Mouse (Mus musculus) CD4-positive, CD25-positive, alpha-beta regulatory T cell, adult 2 months (primary cell): Measurements from ENCODE around the gene Sspo.
"Not testable (repeated sequence)": the region's sequence is repeated elsewhere in the genome, so short reads cannot be mapped to it uniquely, and the experiment has no call there.

Experiments
- DNase-seq: peaks from one replicate; pipeline ENCODE4 v3.0.0-alpha.2; 2012; ENCODE audit warnings: low read depth, low spot score

Gene Sspo

DNA sequence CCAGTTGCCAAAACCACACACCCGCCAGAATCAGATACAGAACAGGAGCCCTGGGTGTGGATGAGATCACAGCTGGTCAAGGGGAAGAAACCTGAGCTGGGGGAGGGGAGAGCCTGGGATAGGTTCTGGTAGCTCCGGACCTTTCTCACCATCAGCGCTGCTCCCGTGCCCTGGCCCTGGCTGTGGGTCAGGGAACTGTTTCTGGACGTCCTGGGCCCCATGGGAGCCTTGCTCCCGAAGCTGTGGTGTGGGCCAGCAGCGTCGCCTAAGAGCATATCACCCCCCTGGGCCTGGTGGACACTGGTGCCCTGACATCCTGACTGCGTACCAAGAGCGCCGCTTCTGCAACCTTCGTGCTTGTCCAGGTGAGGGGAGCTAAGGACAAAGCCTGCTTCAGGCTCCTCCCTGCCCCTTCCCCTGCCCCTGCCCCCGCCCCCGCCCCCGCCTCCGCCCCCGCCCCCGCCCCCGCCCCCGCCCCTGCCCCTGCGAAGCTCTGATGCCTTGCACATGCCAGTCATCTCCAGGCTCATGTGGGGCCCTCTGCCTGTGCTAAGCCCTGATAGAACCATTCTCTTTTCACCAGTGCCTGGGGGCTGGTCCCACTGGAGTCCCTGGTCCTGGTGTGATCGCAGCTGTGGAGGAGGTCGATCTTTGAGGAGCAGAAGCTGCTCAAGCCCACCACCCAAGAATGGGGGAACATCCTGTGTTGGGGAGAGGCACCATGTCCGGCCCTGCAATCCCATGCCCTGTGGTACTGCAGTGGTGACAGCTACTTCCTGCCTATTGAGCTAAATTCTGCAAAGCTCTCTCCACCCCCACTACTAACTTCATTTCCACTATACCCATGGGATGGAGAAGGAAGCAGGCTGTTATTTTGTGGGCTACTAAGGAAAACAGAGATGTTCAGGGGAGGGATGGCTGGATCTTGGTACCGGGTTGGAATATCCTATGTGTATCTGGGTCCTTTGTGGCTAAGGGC, 40.0 kb downstream of the Sspo start:
- no peak for DNase-seq

DNA sequence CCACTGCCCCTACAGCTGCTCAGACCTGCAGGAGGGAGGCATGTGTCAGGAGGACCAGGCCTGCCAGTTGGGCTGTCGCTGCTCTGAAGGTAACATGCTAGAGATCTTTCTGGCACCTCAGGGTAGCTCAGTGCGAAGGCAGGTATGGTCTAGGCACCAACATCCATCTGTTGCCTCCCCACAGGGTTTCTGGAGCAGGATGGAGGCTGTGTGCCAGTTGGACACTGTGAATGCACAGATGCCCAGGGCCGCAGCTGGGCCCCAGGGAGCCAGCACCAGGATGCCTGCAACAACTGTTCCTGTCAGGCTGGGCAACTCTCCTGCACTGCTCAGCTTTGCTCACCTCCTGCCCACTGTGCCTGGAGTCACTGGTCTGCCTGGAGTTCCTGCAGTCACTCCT, 41.7 kb downstream of the Sspo start:
- DNase-seq, result no peak

- no peak for DNase-seq
Observed at GRCm38 (mm10) chr6:48491361-48491760, 43.3 kb downstream of the Sspo start.

DNA sequence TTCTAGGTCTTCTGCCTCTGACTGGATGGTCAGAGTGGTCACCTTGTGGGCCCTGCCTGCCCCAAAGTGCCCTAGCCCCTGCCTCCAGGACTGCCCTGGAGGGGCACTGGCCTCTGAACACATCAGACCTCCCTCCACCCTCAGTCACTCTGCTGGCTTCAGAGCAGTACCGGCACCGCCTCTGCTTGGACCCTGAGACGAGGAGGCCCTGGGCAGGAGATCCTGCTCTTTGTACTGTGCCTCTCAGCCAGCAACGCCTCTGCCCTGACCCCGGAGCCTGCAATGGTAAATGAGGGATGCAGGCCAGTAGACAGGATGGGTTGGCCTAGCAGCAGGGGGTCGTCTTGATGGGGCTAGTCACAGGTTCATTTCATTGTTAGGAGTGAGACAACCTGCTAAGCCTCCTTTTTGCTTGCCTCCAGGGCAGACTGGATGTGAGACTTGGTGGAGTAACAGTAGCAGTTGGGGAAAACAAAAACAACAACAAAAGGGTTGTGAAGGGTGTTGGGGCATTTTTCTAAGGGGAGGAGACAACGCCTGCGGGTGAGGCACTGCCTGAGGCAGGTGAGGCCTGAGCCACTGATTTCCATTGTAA, 45.2 kb downstream of the Sspo start:
- no peak for DNase-seq

DNA sequence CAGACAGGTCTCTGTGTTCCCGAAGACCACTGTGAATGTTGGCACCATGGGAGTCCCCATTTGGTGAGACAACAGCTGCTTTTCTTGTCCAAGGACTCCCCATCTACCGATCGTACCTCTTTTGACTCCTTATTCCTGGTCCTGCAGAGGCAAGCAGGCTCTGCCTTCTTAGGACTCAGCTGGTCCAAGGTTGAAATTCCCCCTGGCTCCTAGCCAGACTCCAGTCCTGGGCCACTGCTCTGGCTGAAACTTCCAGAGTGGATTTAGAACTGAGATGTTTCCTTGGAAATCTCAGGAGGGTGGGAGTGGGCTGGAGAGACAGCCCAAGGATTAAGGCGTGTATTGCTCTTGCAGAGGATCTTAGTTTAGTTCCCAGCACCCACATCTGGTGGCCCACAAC, 49.5 kb downstream of the Sspo start:
- no peak for DNase-seq

DNA sequence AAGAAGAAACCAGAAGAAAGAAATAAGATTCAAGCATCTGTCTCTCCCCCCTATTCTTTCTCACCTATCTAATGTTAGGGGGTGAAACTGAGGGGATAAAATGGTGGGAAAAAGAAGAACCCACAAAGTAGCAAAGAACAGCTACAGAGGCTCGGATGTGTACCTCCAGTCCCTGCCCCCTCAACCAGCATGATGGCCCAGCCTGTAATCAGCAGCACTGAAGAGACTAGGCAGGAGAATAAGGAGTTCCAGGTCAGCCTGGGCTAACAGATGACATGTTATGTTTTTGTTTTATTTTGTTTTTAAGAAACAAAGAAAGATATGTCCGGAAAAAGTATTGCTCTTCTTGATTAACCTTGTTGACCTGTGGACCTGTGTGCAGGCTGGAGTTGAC, 55.8 kb downstream of the Sspo start:
- DNase-seq, result no peak

GRCm38 (mm10) chr6:48504241-48504854, 56.3 kb downstream of the Sspo start:
- DNase-seq, result peak; percentile 73

GRCm38 (mm10) chr6:48508087-48508486, 60.1 kb downstream of the Sspo start:
- peak; percentile 84 for DNase-seq

DNA sequence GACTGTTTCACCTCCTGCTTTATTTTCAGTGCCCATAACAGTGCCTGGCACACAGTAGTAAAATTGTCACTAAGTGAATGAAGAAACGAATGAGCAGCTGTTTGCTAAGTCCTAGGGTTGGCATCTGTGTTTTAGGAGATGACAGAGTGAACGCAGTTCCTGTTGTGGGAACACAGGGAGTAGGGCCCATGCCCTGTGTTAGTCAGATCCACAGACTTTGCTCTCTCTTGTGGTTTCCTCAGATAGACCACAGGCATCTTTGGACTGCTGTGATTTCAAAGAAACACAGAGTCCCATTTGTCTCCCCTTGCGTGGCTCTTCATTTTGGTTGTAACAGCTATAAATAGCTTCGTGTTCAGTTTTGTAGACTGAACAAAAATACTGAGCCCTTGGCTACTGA, 62.4 kb downstream of the Sspo start:
- peak; percentile 24 for DNase-seq

GRCm38 (mm10) chr6:48511861-48512260, 63.8 kb downstream of the Sspo start:
- no peak for DNase-seq

DNA sequence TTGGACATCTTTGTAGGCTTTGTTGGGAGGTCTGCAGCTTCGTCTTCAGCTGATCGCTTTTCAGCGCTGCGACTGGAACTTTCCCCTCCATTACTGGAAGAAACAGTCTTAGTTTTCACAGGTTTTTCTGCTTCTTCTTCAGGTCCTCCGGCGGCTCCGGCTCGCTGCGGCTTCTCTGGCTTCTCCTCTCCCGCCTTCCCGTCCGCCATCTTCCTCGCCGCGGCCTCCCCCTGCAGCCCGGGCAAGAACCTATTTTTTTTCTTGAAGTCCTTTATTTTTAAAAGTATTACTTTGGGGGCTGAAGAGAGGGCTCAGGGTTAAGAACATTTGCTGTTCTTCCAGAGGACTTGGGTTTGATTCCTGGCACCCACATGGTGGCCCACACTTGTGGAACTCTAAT, 76.9 kb downstream of the Sspo start:
- DNase-seq, result not testable (repeated sequence)

DNA sequence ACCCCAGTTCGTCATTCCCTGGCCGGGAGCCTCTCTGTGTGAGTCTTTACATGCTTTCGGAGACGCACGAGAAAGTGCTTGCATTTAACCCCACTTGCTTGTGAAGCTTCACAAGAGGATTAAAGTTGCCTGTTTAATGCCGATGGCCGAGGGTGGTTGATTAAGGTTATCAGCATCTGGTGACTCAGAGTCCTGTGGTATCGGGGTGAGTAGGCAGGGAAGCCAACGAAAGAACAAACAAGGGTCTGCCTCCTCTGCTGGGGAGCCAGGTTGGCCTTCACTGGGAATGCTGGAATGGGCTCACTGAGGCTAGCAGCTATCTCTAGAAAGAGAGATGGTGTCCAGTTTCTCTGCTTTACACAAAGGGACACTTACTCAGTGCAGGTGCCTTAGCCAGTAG, 79.9 kb downstream of the Sspo start:
- DNase-seq, result no peak

GRCm38 (mm10) chr6:48529261-48529660, 81.2 kb downstream of the Sspo start:
- DNase-seq, result peak; percentile 57

DNA sequence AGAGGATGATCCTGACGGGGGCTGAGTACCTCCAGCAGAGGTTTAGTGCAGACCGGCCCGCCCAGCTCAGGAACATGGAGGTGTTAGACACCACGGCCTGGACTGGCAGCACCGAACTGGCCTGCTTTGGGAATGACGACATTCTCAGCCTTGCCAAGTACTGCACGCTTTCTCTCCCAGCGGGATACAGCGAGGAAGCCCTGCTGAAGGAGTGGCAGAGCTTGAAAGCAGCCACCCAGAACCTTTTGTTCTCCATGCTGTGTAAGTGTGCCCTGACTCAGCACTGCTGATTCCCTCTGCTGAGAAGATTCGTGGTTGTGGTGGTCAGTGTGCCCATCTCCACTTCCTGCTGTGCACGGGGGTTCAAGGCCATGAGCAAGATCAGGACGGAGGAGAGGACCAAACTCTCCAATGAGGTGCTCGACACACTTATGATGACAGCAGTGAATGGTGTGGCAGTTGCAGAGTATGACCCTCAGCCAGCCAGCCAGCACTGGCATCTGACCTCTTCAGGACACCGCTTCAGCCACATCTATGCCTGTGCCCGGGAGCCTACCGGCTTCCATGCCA, 81.9 kb downstream of the Sspo start:
- no peak for DNase-seq

- no peak for DNase-seq
Observed at GRCm38 (mm10) chr6:48530862-48531261, 82.8 kb downstream of the Sspo start.

- no peak for DNase-seq
Observed at GRCm38 (mm10) chr6:48533475-48533874, 85.4 kb downstream of the Sspo start.

DNA sequence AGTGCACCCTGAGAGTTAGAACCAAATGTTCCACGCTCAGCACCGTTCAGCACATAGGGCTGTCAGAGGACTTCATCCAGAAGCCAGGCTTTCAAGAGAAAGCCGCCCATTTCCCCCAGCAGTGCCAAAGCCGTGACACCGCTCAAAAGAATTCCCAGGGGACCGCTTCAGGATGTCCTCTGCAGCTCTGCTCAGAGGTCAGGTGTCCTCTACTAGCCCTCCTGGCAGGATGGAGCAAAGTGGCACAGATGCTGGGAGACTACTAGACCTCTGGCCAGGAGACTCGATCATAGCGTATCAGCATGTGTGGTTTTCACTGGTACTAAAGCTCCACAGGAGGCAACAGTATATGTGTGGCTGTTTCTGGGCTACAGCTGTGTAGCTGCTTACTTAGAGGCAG, 86.9 kb downstream of the Sspo start:
- DNase-seq, result no peak

GRCm38 (mm10) chr6:48536091-48536490, 88.1 kb downstream of the Sspo start:
- no peak for DNase-seq

- DNase-seq, result peak; percentile 50
Observed at GRCm38 (mm10) chr6:48537105-48537954, 89.3 kb downstream of the Sspo start, which contains the start of gene Atp6v0e2. Gene Atp6v0e2 (plus strand): TSS chr6:48537615.

DNA sequence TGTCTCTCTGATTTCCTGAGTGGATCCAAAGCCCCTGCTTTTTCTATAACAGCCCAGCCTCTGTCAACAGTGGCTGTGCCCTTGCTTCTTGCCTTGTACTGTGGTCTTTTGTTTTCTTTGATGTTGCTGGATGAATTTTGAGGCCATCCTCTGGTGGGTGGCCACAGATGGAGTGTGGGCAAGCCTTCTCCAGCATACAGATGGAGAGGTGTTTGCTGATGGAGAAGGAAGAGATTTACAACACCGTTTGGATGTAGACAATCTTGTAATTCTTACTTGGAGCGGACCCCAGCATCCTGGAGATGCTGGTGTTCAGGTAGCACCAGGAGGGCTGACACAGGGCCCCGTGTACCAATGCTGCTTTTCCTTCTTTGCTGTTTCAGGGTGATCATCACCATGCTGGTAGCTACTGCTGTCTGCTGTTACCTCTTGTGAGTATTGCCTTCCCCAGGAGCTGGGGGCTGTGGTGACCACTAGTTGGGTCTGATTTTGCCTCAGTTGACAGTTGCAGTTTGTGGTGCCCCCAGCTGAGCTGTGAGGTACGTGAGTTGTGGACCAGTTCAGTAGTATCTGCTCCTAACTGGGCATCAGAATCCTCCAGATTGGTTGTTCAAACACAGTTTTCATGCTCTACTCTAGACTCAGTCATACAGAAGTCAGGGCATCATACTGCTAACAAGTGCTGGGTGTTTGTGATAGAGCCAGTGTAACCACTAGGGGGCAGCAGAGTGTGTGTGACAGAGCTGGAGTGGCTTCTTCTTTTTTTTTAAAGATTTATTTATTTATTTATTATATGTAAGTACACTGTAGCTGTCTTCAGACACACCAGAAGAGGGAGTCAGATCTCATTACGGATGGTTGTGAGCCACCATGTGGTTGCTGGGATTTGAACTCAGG, 91.1 kb downstream of the Sspo start:
- peak; percentile 90 for DNase-seq
